Mouse (Mus musculus) lung, postnatal 10 days (tissue): ENCODE data around the gene Zfp426.

Experiments
- DNase-seq: peaks from one replicate; pipeline ENCODE4 v3.0.0; 2021

Gene Zfp426

DNA sequence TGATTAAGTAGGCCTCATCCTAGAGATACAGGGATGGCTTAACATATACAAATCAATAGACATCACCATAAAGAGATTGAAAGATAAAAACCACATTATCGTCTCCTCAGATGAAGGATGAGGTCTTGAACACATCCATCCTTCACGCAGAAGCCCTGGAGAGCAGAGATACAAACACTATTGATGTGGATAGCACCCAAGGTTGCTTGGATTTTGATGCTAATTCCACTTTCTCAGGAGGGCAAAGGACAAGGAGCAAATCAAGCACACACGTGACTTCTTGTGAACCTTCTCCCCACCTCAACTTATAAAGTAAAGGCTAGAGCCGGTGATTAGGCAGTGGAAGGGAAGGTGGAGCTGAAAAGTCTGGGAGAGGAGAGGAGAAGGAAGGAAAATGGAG is 38.9 kb downstream of the Zfp426 start:
- no peak for DNase-seq

DNA sequence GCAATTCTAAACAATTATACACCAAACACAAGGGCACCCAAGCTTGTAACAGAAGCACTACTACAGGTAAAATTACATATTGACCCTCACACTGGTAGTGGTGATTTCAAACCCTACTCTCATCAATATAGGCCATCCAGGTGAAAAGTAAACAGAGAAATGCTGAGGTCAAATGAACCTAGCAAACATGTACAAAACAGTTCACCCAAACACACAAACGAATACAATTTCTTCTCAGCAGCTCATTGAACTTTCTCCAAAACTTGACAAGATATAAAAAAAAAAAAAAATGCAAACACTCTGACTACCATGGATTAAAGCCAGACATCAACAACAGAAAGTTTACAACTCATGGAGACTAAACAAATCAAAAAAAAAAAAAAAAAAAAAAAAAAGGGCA is 41.1 kb downstream of the Zfp426 start:
- DNase-seq = no peak

DNA sequence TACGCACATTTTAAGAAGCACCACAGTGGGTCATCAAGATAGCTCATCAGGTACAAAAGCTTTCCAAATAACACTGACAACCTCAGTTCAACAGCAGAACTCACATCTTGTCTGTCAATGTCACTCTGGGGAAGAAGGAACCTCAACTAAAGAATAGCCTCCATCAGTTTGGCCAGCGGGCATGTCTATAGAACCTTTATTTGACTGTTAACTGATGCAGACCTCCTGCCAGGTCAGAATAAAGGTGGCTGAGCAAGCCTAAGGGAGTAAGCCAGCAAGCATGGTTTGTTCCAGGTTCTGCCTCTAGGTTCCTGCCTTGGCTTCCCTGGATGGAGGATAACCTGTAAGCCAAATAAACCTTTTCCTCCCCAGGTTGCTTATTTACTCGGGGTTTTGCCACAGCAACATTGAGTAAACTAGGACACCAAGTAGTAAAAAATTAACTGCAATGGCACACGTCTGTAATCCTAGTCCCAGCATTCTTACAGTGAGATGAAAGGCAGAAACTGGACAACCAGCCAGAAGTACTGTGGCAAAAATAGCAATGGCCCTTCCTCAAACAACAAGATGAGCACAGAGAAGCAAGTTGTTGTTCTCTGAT is 49.3 kb downstream of the Zfp426 start:
- no peak for DNase-seq

DNA sequence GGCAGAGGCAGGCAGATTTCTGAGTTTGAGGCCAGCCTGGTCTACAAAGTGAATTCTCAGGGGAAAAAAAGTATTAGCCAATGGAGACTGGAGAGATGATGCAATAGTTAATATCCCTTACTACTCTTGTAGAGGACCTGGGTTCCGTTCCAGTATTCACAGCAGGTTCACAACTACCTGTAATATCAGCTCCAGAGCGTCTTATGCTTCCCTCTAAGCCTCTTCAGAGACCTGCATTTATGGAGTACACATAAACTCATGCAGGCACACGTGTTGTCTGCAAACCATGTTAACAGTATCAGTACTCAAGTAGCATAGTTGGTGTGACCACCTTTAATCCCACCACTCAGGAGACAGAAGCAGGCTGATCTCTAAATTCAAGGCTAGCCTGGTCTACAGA is 62.5 kb downstream of the Zfp426 start:
- no peak for DNase-seq
